Mouse (Mus musculus): ENCODE results near the gene AC124502.3.
"Not testable (repeated sequence)": the region's sequence is repeated elsewhere in the genome, so short reads cannot be mapped to it uniquely, and the experiment has no call there.

AC124502.3 gene

GRCm38 (mm10) chr19:5082005-5082404 lies 43.3 kb downstream of the AC124502.3 start:
- Histone ChIP-seq H3K36me3 (ENCODE audit: control insufficient read depth, insufficient read depth, low read length, poor library complexity, severe bottlenecking) (no peaks in the 10 kb centered on the region), H3K27me3 (ENCODE audit: control insufficient read depth, insufficient read depth, low read length, poor library complexity, severe bottlenecking) (no peaks in the 10 kb centered on the region)
- no peak for DNase-seq (ENCODE audit: low read depth, low spot score)

DNA sequence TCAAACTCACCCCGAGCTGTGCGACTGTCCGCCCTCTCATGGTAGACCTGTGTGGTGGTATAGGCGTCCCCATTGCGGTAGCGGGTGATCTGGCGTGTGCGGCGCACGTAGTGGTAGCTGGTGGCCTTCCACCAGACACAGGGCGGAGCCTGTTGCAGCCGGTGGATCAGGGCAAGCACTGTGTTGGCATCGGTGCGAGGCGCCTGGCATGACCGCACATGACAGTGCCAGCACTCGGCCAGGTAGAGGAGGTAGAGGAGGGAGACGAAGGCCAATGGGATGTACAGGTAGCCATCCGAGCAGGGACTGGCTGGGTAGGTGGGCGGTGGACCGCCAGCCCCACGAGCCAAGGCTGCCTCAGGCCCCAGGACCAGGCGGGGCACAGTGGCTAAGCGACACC lies 43.9 kb downstream of the AC124502.3 start:
- H3K36me3 ChIP-seq (ENCODE audit: control insufficient read depth, insufficient read depth, low read length, poor library complexity, severe bottlenecking), result no peaks in the 10 kb centered on the region
- H3K27me3 ChIP-seq (ENCODE audit: control insufficient read depth, insufficient read depth, low read length, poor library complexity, severe bottlenecking), result no peaks in the 10 kb centered on the region
- DNase-seq (ENCODE audit: low read depth, low spot score), result no peak

DNA sequence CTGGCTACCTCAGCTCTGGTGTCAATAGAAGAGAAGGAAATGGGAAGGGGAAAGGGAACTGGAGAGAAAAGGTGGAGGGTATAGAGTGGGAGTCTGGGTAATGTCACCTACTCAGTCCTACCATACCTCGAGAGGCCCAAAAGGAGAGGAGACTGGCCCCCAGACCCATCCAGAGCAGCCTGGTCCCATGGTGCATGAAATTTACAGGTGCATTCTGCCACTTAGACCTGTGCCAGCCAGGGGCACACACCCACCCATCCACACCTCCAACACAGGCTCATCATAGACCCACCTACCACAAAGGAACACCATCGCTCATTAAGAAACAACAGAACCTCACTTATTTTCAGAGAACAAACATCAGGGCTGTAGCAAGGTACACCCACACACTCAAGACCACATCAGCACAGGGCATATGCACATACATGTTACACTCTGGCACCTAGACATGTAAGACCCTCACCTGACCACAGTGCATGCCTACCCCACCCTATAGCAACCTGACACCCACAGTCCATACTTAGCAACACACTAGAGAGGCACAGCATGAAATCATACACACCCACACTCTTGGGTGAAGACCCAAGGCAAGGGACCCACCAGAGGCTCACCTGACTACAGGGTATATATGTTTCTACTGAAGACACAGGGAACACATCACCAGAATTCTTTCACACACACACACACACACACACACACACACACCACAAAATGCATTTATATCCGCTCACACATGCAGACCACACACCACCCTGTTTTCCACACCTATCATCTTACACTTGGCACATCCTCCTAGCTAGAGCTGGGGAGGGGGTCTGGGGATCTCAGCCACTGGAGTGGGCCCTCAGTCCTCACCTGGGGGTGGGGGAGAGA lies 45.5 kb downstream of the AC124502.3 start:
- H3K36me3 ChIP-seq (ENCODE audit: control insufficient read depth, insufficient read depth, low read length, poor library complexity, severe bottlenecking), result no peaks in the 10 kb centered on the region
- no peak for DNase-seq (ENCODE audit: low read depth, low spot score)
- H3K27me3 ChIP-seq (ENCODE audit: control insufficient read depth, insufficient read depth, low read length, poor library complexity, severe bottlenecking), result no peaks in the 10 kb centered on the region

DNA sequence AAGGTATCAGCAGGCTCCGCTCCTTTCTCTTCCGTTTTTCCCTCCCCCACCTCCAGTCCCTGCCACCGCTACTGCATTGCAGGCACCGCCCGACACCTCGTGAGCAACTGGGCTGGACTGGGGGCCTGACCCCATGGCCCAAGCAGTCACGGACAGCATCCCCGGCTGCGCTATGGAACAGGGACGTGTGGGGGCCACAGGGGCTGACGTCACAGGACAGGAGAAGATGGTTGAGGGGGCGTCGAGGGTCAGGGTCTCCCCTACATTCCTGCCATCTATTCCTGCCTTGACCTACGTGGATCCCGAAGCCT lies 46.1 kb downstream of the AC124502.3 start:
- no peaks in the 10 kb centered on the region for H3K36me3 ChIP-seq (ENCODE audit: control insufficient read depth, insufficient read depth, low read length, poor library complexity, severe bottlenecking)
- DNase-seq (ENCODE audit: low read depth, low spot score), result no peak

DNA sequence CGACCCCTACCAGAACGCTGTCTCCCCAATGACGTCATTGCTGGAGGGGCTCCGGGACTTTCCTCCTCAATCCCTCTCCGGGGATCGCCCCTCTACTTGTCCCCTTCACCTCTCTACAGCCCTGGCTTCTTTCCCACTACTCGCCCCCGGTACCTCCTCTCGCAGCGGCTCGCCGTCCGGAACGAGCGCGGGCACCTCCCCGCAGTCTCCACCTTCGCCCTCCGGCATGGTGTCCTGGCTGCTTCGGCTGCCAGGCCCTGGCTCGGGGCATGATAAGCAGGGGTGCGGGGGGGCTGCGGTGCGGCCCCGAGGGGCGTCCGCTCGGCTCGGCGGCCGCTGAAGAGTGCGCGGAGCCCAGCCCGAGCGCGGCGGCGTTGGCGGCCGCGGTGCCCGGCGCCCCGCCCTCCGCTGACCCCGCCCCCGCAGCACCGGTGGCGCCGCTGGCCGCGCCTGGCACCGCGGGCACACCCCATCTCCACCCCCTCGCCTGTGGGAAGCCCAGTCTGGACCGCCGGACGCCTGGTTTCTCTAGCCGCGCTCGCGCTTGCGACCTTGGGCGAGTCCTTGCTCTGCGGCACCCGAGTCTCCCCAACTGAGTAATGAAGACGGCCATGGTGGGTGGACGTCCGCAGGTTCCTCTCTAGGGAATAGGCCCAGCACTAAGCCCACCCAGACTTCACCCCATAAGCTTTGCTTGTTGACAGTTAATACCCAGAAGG lies 46.6 kb downstream of the AC124502.3 start, which contains the start of gene Tmem151a:
Gene Tmem151a, minus strand, starts transcription at position 387 of the 719 bp plus-strand sequence.
- DNase-seq (ENCODE audit: low read depth, low spot score), result peak; percentile 42
- no peaks in the 10 kb centered on the region for H3K36me3 ChIP-seq (ENCODE audit: control insufficient read depth, insufficient read depth, low read length, poor library complexity, severe bottlenecking)
- H3K27me3 ChIP-seq (ENCODE audit: control insufficient read depth, insufficient read depth, low read length, poor library complexity, severe bottlenecking), result no peaks in the 10 kb centered on the region

More for the DNA sequence above, 46.1 kb downstream of the AC124502.3 start:
- H3K27me3 ChIP-seq (ENCODE audit: control insufficient read depth, insufficient read depth, low read length, poor library complexity, severe bottlenecking), result no peaks in the 10 kb centered on the region

DNA sequence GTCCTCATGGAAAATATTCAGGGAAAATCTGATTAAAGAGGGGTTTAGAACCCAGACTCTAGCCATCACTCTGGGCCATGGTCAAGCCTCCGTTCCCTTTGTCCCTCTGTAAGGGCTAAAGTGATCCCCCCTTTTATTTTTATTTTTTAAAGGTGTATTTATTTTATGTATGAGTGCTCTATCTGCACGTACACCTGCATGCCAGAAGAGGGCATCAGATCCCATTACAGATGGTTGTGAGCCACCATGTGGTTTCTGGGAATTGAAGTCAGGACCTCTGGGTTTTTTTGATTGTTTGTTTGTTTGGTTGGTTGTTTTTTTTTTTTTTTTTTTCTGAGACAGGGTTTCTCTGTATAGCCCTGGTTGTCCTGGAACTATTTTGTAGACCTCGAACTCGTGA lies 47.8 kb downstream of the AC124502.3 start:
- not testable (repeated sequence) for H3K27me3 ChIP-seq (ENCODE audit: control insufficient read depth, insufficient read depth, low read length, poor library complexity, severe bottlenecking); DNase-seq (ENCODE audit: low read depth, low spot score); H3K36me3 ChIP-seq (ENCODE audit: control insufficient read depth, insufficient read depth, low read length, poor library complexity, severe bottlenecking)

- peak; percentile 98 for DNase-seq (ENCODE audit: low read depth, low spot score)
- Histone ChIP-seq H3K36me3 (ENCODE audit: control insufficient read depth, insufficient read depth, low read length, poor library complexity, severe bottlenecking) (no peaks in the 10 kb centered on the region), H3K27me3 (ENCODE audit: control insufficient read depth, insufficient read depth, low read length, poor library complexity, severe bottlenecking) (no peaks in the 10 kb centered on the region)
Observed at GRCm38 (mm10) chr19:5087884-5088728, 49.4 kb downstream of the AC124502.3 start, which contains the start of gene Yif1a. Yif1a (plus strand) TSS chr19:5088538.

GRCm38 (mm10) chr19:5089324-5089723 lies 50.6 kb downstream of the AC124502.3 start:
- DNase-seq (ENCODE audit: low read depth, low spot score), result no peak
- no peaks in the 10 kb centered on the region for H3K27me3 ChIP-seq (ENCODE audit: control insufficient read depth, insufficient read depth, low read length, poor library complexity, severe bottlenecking)

DNA sequence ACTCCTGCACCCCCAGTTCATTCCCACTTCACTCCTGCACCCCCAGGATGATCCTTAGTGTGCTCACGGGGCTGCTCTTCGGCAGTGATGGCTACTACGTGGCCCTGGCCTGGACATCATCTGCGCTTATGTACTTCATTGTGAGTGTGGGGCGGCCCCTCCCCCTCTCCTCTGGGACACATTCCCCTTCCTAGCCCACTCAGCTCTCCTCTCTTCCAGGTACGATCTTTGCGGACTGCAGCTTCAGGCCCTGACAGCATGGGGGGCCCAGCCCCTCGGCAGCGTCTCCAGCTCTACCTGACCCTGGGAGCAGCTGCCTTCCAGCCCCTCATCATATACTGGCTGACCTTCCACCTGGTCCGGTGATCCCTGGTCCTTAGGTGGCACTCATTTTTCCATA lies 53.4 kb downstream of the AC124502.3 start:
- Histone ChIP-seq H3K27me3 (ENCODE audit: control insufficient read depth, insufficient read depth, low read length, poor library complexity, severe bottlenecking) (peaks cover 3% of the 10 kb centered on the region; the same call in 1 of the 2 replicates), H3K36me3 (ENCODE audit: control insufficient read depth, insufficient read depth, low read length, poor library complexity, severe bottlenecking) (no peaks in the 10 kb centered on the region)
- no peak for DNase-seq (ENCODE audit: low read depth, low spot score)

More at GRCm38 (mm10) chr19:5089324-5089723, 50.6 kb downstream of the AC124502.3 start:
- no peaks in the 10 kb centered on the region for H3K36me3 ChIP-seq (ENCODE audit: control insufficient read depth, insufficient read depth, low read length, poor library complexity, severe bottlenecking)

- DNase-seq (ENCODE audit: low read depth, low spot score), result no peak
- peaks cover 3% of the 10 kb centered on the region; the same call in 1 of the 2 replicates for H3K27me3 ChIP-seq (ENCODE audit: control insufficient read depth, insufficient read depth, low read length, poor library complexity, severe bottlenecking)
- H3K36me3 ChIP-seq (ENCODE audit: control insufficient read depth, insufficient read depth, low read length, poor library complexity, severe bottlenecking), result no peaks in the 10 kb centered on the region
Observed at GRCm38 (mm10) chr19:5093481-5094242, 55.0 kb downstream of the AC124502.3 start.

DNA sequence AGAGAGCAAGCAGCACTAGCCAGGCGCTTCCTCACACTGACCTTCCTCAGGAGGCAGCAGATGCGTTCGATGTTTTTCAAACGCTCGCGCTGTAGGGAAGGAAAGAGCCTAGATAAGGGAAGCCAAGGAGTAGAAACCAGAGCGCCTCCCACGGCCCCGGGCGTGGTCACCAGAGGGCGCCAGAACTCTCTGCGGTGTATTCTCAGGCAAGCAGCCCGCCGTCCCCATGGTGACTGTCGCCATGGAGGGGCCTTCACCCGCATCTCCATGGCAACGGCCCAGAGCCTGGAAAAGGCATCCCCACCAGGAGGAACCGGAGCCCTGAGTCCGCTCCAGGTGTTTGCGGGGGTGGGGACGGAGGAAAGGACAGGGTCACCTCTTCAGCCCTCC lies 55.5 kb downstream of the AC124502.3 start:
- peaks cover 3% of the 10 kb centered on the region; the same call in 1 of the 2 replicates for H3K27me3 ChIP-seq (ENCODE audit: control insufficient read depth, insufficient read depth, low read length, poor library complexity, severe bottlenecking)
- H3K36me3 ChIP-seq (ENCODE audit: control insufficient read depth, insufficient read depth, low read length, poor library complexity, severe bottlenecking), result 0 out of 2 replicates have a peak, but pooled peaks cover under 1% of the 10 kb centered on the region
- peak; percentile 89 for DNase-seq (ENCODE audit: low read depth, low spot score)

DNA sequence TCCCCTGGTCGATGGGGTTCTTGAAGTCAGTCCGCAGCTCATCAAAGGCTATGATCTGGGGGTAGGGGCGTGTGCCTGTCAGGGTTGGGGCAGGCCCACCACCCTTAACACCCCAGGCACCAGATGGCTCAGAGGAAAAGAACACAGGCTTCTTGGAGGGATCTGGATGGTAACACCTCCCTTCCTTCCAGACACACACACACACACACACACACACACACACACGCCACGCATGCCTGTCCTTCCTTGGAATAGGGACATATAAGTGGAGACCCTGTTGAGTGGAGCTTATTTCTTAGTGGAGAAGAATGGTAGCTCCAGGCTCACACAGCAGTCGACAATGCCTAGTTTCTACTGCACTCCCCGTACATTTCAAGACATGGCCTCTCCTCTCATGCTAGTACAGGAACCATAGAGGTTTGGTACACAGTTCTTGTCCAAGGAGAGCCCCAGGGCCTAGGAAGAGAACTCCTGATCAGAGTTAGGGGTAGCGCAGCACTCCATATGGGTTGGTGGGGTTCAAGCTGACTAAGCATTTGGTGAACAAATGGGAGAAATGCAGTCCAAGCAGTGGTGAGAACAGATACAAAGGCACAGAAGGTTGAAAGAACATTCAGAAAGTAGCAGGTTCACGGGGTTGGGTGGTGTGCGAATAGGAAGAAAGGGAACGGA lies 56.2 kb downstream of the AC124502.3 start:
- H3K36me3 ChIP-seq (ENCODE audit: control insufficient read depth, insufficient read depth, low read length, poor library complexity, severe bottlenecking), result 0 out of 2 replicates have a peak, but pooled peaks cover 1% of the 10 kb centered on the region
- no peak for DNase-seq (ENCODE audit: low read depth, low spot score)
- H3K27me3 ChIP-seq (ENCODE audit: control insufficient read depth, insufficient read depth, low read length, poor library complexity, severe bottlenecking), result peaks cover 3% of the 10 kb centered on the region; the same call in 1 of the 2 replicates

DNA sequence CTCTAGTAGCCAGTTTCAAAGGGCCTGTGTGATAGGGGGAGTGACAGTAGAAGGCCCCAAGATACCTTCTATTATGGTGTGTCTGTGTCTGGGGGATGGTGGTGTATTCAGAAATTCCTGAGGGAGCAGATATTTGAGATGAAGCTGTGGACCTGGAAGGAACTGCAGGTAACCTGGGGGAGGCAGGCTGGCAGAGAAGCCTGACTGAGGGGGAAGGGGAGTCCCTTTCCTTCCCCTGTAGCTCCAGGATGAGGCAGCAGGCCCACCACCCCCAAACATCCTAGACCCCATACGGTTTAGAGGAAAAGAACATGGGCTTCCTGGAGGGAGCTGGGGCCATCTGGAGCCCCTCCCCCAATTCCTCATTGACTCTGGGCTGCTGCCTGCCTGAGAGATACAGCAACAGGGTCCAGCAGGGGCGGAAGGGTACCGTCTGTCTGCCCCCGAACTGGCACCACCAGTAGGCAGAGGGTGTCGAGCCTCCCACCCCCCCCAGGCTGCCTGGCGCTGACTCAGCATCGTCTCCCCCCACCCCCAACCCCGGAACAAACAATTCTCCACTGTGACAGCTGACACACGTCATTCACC lies 57.3 kb downstream of the AC124502.3 start:
- peaks cover 3% of the 10 kb centered on the region; the same call in 1 of the 2 replicates for H3K27me3 ChIP-seq (ENCODE audit: control insufficient read depth, insufficient read depth, low read length, poor library complexity, severe bottlenecking)
- DNase-seq (ENCODE audit: low read depth, low spot score), result no peak

More for the DNA sequence above, 57.3 kb downstream of the AC124502.3 start:
- H3K36me3 ChIP-seq (ENCODE audit: control insufficient read depth, insufficient read depth, low read length, poor library complexity, severe bottlenecking), result peaks cover 3% of the 10 kb centered on the region; the same call in 1 of the 2 replicates
